Mouse (Mus musculus): ENCODE data around the gene Psenen. TPM values are rescaled to one million over a fixed set of nuclear protein-coding genes. Genes with fewer than 3 reads are reported as not detected.

Psenen gene
- polyA plus RNA-seq, 1 experiment from 2014 or later: 138 TPM

DNA sequence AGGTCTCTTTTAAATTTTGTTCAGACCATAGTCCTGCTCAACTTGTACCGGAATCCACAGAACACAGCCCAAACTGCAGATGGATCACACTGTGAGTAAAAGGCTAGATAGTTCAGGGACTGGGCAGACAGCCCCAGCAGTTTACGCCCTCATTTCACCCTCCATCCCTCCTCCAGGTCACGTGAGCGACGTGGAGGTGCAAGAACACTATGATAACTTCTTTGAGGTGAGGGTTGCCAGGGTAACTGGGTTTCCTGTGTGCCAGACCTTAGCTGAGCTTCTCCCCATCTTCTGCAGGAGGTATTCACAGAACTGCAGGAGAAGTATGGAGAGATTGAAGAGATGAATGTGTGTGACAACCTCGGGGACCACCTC lies 466 bp upstream of the Psenen start:
- H3K27me3 ChIP-seq: no peaks in the 10 kb centered on the region
- peak overlapping the region; percentile 76 for H3K4me3 ChIP-seq
- ATAC-seq (ENCODE audit: insufficient number of reproducible peaks, insufficient read depth, low FRiP score, low TSS enrichment, low read depth): no peak
- peak overlapping the region; percentile 82 for H3K4me2 ChIP-seq
- peak overlapping the region; percentile 96 for H3K27ac ChIP-seq
- H3K36me3 ChIP-seq: peaks cover 40% of the 10 kb centered on the region
- H3K4me1 ChIP-seq: peaks cover 27% of the 10 kb centered on the region
- H3K9me3 ChIP-seq: no peaks in the 10 kb centered on the region
- WGBS: 21% methylated on average over 6 of the region's 6 CpGs
- peak overlapping the region; percentile 83 for H3K9ac ChIP-seq

DNA sequence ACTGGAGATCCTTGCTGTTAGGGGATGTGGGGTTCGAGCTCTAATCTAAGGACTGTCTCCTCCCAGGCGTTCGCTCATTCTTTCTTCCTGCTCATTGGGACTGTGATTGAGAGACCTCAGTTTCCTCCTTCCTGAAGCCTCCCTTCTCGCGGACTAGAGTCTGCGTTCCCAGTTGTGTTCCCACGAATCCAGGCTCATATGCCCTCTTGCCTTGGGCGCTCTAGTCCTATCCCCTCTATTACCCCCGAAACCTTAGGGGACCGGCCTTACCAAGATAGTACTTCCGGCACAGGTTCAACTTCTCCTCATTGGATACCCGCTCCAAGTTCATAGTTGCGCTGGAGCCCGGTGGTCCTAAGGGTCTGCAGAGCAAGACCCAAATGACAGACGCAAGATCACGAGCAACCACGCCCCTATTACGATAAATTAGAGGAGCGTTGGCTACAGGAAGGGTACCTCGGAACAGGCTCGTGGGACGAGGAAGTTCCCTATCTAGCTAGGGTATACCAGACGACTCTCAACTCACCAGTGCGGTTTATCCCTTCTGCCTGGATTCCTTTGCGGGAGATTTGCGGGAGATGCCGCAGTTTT lies 806 bp downstream of the Psenen start:
- 2% methylated on average over 27 of the region's 27 CpGs for WGBS
- H3K36me3 ChIP-seq: peaks cover 30% of the 10 kb centered on the region
- H3K27me3 ChIP-seq: no peaks in the 10 kb centered on the region
- H3K4me3 ChIP-seq: peak overlapping the region; percentile 76
- peak overlapping the region; percentile 83 for H3K9ac ChIP-seq
- H3K4me2 ChIP-seq: peak overlapping the region; percentile 82
- no peaks in the 10 kb centered on the region for H3K9me3 ChIP-seq
- peak overlapping the region; percentile 80 for H3K27ac ChIP-seq
- ATAC-seq (ENCODE audit: insufficient number of reproducible peaks, insufficient read depth, low FRiP score, low TSS enrichment, low read depth): no peak
- H3K4me1 ChIP-seq: peaks cover 37% of the 10 kb centered on the region

DNA sequence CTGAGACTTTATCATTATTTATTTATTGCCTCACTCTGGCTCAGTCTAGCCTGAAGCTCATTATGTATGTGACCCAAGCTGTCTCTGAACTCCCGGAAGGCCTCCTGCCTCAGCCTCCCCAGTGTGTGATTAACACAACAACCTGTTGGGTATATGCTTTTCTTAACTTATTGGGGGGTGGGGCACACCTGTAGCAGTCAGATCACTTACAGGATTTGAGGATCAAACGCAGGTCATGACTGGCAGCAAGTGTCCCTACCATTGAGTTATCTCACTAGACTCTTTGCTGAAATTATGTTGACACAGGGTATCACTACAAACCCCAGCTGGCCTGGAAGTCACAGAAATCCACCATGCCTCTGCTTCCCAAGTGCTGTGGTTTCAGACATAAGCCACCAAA lies 3.1 kb downstream of the Psenen start:
- H3K27me3 ChIP-seq: no peaks in the 10 kb centered on the region
- peak overlapping the region; percentile 69; the same call in 1 of the 2 replicates for H3K4me3 ChIP-seq
- 71% methylated on average over 2 of the region's 2 CpGs for WGBS
- H3K4me1 ChIP-seq: peaks cover 37% of the 10 kb centered on the region
- H3K9ac ChIP-seq: no peak overlapping the region
- no peak for ATAC-seq (ENCODE audit: insufficient number of reproducible peaks, insufficient read depth, low FRiP score, low TSS enrichment, low read depth)
- H3K27ac ChIP-seq: no peak overlapping the region
- H3K9me3 ChIP-seq: no peaks in the 10 kb centered on the region
- H3K36me3 ChIP-seq: peaks cover 30% of the 10 kb centered on the region
- peak overlapping the region; percentile 94 for H3K4me2 ChIP-seq

DNA sequence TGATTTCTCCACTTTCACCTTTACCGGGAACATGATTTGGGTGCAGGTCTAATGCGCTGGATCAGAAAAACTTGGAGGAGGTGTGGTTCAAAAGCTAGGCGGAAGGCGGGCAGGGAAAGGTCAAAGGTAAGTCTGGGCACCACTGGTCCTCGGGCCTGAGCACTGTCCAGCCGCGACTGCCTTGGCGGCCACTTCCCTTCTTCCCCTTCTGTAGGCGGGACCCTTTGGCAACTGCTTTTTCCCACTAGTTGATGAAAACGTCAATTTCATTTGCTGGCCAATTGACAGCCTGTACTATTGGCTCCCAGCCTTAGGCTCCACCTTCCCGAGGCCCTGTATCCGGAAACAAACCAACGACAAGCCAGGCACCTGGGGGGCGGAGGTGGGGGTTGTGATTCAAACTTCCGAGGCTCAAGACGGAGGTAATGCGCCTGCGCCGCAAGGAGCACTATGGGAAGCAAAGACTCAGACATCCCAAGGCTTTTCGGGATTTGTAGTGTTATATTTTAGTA lies 3.9 kb downstream of the Psenen start, which contains the start of gene Lin37:
Gene Lin37 (minus strand): TSS at position 396 of the 512 bp plus-strand sequence.
- peak; percentile 82 for ATAC-seq (ENCODE audit: insufficient number of reproducible peaks, insufficient read depth, low FRiP score, low TSS enrichment, low read depth)
- peak within 1 kb of the TSS; percentile 69 for H3K4me3 ChIP-seq
- H3K27me3 ChIP-seq: no peaks in the 10 kb centered on the region
- peaks cover 30% of the 10 kb centered on the region for H3K36me3 ChIP-seq
- H3K27ac ChIP-seq: no peak within 1 kb of the TSS; the same call in 1 of the 2 replicates
- no peaks in the 10 kb centered on the region for H3K9me3 ChIP-seq
- 0% methylated on average over 20 of the region's 20 CpGs for WGBS
- peak within 1 kb of the TSS; percentile 94 for H3K4me2 ChIP-seq
- H3K9ac ChIP-seq: peak within 1 kb of the TSS; percentile 85
- H3K4me1 ChIP-seq: peaks cover 37% of the 10 kb centered on the region

- Histone ChIP-seq H3K27ac (no peak overlapping the region; the same call in 1 of the 2 replicates), H3K27me3 (no peaks in the 10 kb centered on the region), H3K4me3 (peak overlapping the region; percentile 69), H3K9ac (peak overlapping the region; percentile 85), H3K4me2 (peak overlapping the region; percentile 94), H3K9me3 (no peaks in the 10 kb centered on the region), H3K4me1 (peaks cover 31% of the 10 kb centered on the region), H3K36me3 (peaks cover 34% of the 10 kb centered on the region)
- WGBS: 15% methylated on average over 12 of the region's 12 CpGs
- ATAC-seq (ENCODE audit: insufficient number of reproducible peaks, insufficient read depth, low FRiP score, low TSS enrichment, low read depth): no peak
These were observed 4.6 kb downstream of the Psenen start for GRCm38 (mm10) chr7:30558656-30559442.

- ATAC-seq (ENCODE audit: insufficient number of reproducible peaks, insufficient read depth, low FRiP score, low TSS enrichment, low read depth): no peak
- peak overlapping the region; percentile 85; the same call in 1 of the 2 replicates for H3K9ac ChIP-seq
- peak overlapping the region; percentile 69 for H3K4me3 ChIP-seq
- H3K27ac ChIP-seq: no peak overlapping the region
- H3K27me3 ChIP-seq: no peaks in the 10 kb centered on the region
- peaks cover 37% of the 10 kb centered on the region for H3K4me1 ChIP-seq
- H3K4me2 ChIP-seq: peak overlapping the region; percentile 94
- 90% methylated on average over 13 of the region's 13 CpGs for WGBS
- no peaks in the 10 kb centered on the region for H3K9me3 ChIP-seq
- peaks cover 34% of the 10 kb centered on the region for H3K36me3 ChIP-seq
These were observed 5.4 kb downstream of the Psenen start for GRCm38 (mm10) chr7:30557901-30558514.

DNA sequence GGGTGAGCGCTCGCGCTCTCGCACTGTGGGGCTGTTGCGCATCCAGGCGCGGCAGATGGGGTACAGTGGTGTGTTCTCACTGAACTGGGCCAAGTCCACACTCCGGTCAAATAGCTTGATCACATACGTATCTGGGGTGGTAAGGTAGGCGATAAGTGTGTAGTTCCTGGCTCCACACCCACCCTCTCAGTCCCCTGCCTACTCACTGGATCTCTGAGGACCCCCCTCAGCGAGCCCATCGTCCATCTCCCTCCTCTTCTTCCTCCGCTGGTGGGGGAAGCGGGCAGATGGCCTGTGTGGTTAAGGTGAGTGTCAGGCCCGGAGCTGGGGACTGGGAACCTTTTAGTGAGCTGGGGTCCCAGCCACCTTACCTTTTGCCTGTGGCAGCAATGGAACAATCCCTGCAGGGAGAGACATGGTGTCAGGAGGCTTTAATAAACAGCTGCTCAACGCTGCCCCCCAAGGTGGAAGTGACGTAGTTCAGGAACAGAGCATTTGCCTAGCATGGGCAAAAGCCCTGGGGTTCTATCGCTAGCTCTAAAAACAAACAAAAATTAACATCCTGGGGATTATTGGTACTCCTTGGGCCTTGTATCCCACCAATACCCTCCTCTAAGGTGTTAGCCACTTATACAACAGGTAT lies 6.4 kb downstream of the Psenen start:
- no peak overlapping the region for H3K4me2 ChIP-seq
- no peak overlapping the region for H3K27ac ChIP-seq
- ATAC-seq (ENCODE audit: insufficient number of reproducible peaks, insufficient read depth, low FRiP score, low TSS enrichment, low read depth): no peak
- H3K36me3 ChIP-seq: peaks cover 34% of the 10 kb centered on the region
- no peaks in the 10 kb centered on the region for H3K9me3 ChIP-seq
- no peak overlapping the region for H3K9ac ChIP-seq
- no peaks in the 10 kb centered on the region for H3K27me3 ChIP-seq
- H3K4me1 ChIP-seq: peaks cover 38% of the 10 kb centered on the region
- WGBS: 94% methylated on average over 18 of the region's 18 CpGs
- H3K4me3 ChIP-seq: no peak overlapping the region

- H3K27me3 ChIP-seq: no peaks in the 10 kb centered on the region
- 87% methylated on average over 22 of the region's 22 CpGs for WGBS
- no peak for ATAC-seq (ENCODE audit: insufficient number of reproducible peaks, insufficient read depth, low FRiP score, low TSS enrichment, low read depth)
- H3K4me3 ChIP-seq: peak overlapping the region; percentile 61
- peak overlapping the region; percentile 82 for H3K9ac ChIP-seq
- H3K4me1 ChIP-seq: peaks cover 31% of the 10 kb centered on the region
- H3K4me2 ChIP-seq: peak overlapping the region; percentile 94
- H3K36me3 ChIP-seq: peaks cover 38% of the 10 kb centered on the region
- no peak overlapping the region for H3K27ac ChIP-seq
- no peaks in the 10 kb centered on the region for H3K9me3 ChIP-seq
These were observed 9.4 kb downstream of the Psenen start for GRCm38 (mm10) chr7:30553810-30554584.

DNA sequence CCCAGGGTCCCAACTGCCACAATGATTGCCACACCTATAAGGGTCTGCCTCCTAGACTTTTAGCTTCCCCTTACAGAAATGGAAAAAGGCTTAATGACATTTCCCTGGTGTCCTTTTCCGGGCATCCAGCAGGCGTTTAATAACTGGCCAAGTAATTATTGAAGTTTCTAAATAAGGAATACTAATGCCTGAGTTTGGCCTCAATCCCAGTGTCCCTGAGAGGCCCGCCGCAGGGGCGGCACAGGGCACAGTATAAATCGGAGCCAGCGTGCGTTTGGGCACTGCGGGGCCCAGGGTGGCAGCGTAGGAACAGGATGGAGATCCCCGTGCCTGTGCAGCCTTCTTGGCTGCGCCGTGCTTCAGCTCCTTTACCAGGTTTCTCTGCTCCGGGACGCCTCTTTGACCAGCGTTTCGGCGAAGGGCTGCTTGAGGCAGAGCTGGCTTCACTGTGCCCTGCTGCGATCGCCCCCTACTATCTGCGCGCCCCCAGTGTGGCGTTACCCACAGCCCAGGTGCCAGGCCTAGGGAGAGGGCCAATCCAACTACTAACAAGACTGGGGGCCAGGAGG lies 10.3 kb downstream of the Psenen start:
- no peak for ATAC-seq (ENCODE audit: insufficient number of reproducible peaks, insufficient read depth, low FRiP score, low TSS enrichment, low read depth)
- WGBS: 6% methylated on average over 23 of the region's 23 CpGs
- Histone ChIP-seq H3K27ac (peak overlapping the region; percentile 99), H3K4me3 (peak overlapping the region; percentile 61), H3K4me2 (peak overlapping the region; percentile 94), H3K9ac (peak overlapping the region; percentile 82), H3K9me3 (no peaks in the 10 kb centered on the region), H3K4me1 (peaks cover 22% of the 10 kb centered on the region), H3K27me3 (no peaks in the 10 kb centered on the region), H3K36me3 (peaks cover 46% of the 10 kb centered on the region)

- Histone ChIP-seq H3K4me3 (peak within 1 kb of the TSS; percentile 61), H3K4me1 (peaks cover 20% of the 10 kb centered on the region), H3K4me2 (peak within 1 kb of the TSS; percentile 94), H3K27me3 (no peaks in the 10 kb centered on the region), H3K9ac (peak within 1 kb of the TSS; percentile 82), H3K9me3 (no peaks in the 10 kb centered on the region), H3K36me3 (peaks cover 50% of the 10 kb centered on the region), H3K27ac (peak within 1 kb of the TSS; percentile 99)
- WGBS: under 1% methylated on average over 44 of the region's 44 CpGs
- peak; percentile 96 for ATAC-seq (ENCODE audit: insufficient number of reproducible peaks, insufficient read depth, low FRiP score, low TSS enrichment, low read depth)
These were observed 11.1 kb downstream of the Psenen start, which contains the start of the genes Hspb6 and Proser3 for GRCm38 (mm10) chr7:30552102-30553020. Gene Hspb6, plus strand, starts transcription at chr7:30552178. Gene Proser3, minus strand, starts transcription at chr7:30552299.
